Mouse (Mus musculus) embryonic facial prominence, embryonic 10.5 days (tissue): ENCODE results near the gene Hjurp. TPM values are rescaled to one million over a fixed set of nuclear protein-coding genes. Genes with fewer than 3 reads are reported as not detected.

Experiments
- DNase-seq: peaks from one replicate; pipeline ENCODE4 v3.0.0-alpha.2; 2017; ENCODE audit warnings: low spot score
- H3K27ac ChIP-seq: fragments of 300-500 bp; sonication (generic); replicated peaks from 2 replicates; pipeline ENCODE4 v1.5.1; 2016; ENCODE audit warnings: mild to moderate bottlenecking
- H3K27me3 ChIP-seq: fragments of 300-500 bp; sonication (generic); replicated peaks from 2 replicates; pipeline ENCODE4 v1.6.1; 2016; ENCODE audit warnings: low read depth, mild to moderate bottlenecking; ENCODE audit not compliant: poor library complexity, severe bottlenecking
- H3K36me3 ChIP-seq: fragments of 300-500 bp; sonication (generic); replicated peaks from 2 replicates; pipeline ENCODE4 v1.6.1; 2016; ENCODE audit warnings: mild to moderate bottlenecking, moderate library complexity
- H3K4me1 ChIP-seq: fragments of 300-500 bp; sonication (generic); 2 replicates; pipeline ENCODE4 v1.6.1; 2016
- H3K4me3 ChIP-seq: fragments of 300-500 bp; sonication (generic); 2 replicates; pipeline ENCODE4 v1.5.1; 2016; ENCODE audit warnings: mild to moderate bottlenecking, moderate library complexity
- H3K9me3 ChIP-seq: fragments of 300-500 bp; sonication (generic); 2 replicates; pipeline ENCODE4 v1.6.1; 2016; ENCODE audit warnings: mild to moderate bottlenecking
- WGBS: fragments of 180-500 bp; shearing (Covaris S2); methylation state at CpG from one replicate; pipeline ENCODE4 v1.1.7; 2016; 5-methylcytosine and 5-hydroxymethylcytosine counted together
- polyA plus RNA-seq: library from polyadenylated mRNA; unstranded; fragments of >200 nt; fragmentation: Nextera tagmentation; extraction: Ambion mirVana; gene quantifications from 2 replicates; pipeline ENCODE4 v1.2.1, GENCODE M21; 2016

Gene Hjurp
- polyA plus RNA-seq, 1 experiment from 2014 or later: 219 TPM

- H3K9me3 ChIP-seq: peaks cover 40% of the 10 kb centered on the region
Observed at GRCm38 (mm10) chr1:88217144-88217543, 60.3 kb downstream of the Hjurp start.

GRCm38 (mm10) chr1:88216551-88216950, 60.9 kb downstream of the Hjurp start:
- Histone ChIP-seq H3K4me3 (no peak overlapping the region), H3K27ac (no peak overlapping the region), H3K9me3 (peaks cover 46% of the 10 kb centered on the region), H3K4me1 (no peaks in the 10 kb centered on the region), H3K27me3 (no peaks in the 10 kb centered on the region), H3K36me3 (no peaks in the 10 kb centered on the region)
- WGBS: 66% methylated on average over 2 of the region's 2 CpGs
- no peak for DNase-seq

More at GRCm38 (mm10) chr1:88217144-88217543, 60.3 kb downstream of the Hjurp start:
- Histone ChIP-seq H3K27me3 (no peaks in the 10 kb centered on the region), H3K4me3 (no peak overlapping the region), H3K4me1 (no peaks in the 10 kb centered on the region), H3K27ac (no peak overlapping the region), H3K36me3 (no peaks in the 10 kb centered on the region)
- DNase-seq: no peak
- whole genome bisulfite sequencing: 65% methylated on average over 2 of the region's 2 CpGs

- H3K36me3 ChIP-seq: no peaks in the 10 kb centered on the region
- H3K4me3 ChIP-seq: no peak overlapping the region
- H3K4me1 ChIP-seq: no peaks in the 10 kb centered on the region
- WGBS: 71% methylated on average over 10 of the region's 10 CpGs
- peaks cover 50% of the 10 kb centered on the region for H3K9me3 ChIP-seq
- no peaks in the 10 kb centered on the region for H3K27me3 ChIP-seq
- no peak overlapping the region for H3K27ac ChIP-seq
- DNase-seq: peak; percentile 11
Observed at GRCm38 (mm10) chr1:88215466-88216380, 61.7 kb downstream of the Hjurp start.

GRCm38 (mm10) chr1:88214462-88214952, 62.9 kb downstream of the Hjurp start:
- Histone ChIP-seq H3K9me3 (peaks cover 52% of the 10 kb centered on the region), H3K27ac (no peak overlapping the region), H3K27me3 (no peaks in the 10 kb centered on the region), H3K4me1 (no peaks in the 10 kb centered on the region), H3K36me3 (no peaks in the 10 kb centered on the region), H3K4me3 (no peak overlapping the region)
- DNase-seq: no peak
- 81% methylated on average over 2 of the region's 2 CpGs for WGBS

GRCm38 (mm10) chr1:88213766-88214461, 63.5 kb downstream of the Hjurp start:
- WGBS: 84% methylated on average over 2 of the region's 2 CpGs
- peaks cover 52% of the 10 kb centered on the region for H3K9me3 ChIP-seq
- no peak for DNase-seq

GRCm38 (mm10) chr1:88213061-88213460, 64.4 kb downstream of the Hjurp start:
- H3K9me3 ChIP-seq: peaks cover 52% of the 10 kb centered on the region
- DNase-seq: no peak
- H3K27ac ChIP-seq: no peak overlapping the region
- no peak overlapping the region for H3K4me3 ChIP-seq
- H3K4me1 ChIP-seq: no peaks in the 10 kb centered on the region
- WGBS: 84% methylated on average over 1 of the region's 1 CpGs
- H3K27me3 ChIP-seq: no peaks in the 10 kb centered on the region
- no peaks in the 10 kb centered on the region for H3K36me3 ChIP-seq

More at GRCm38 (mm10) chr1:88213766-88214461, 63.5 kb downstream of the Hjurp start:
- Histone ChIP-seq H3K4me1 (no peaks in the 10 kb centered on the region), H3K27ac (no peak overlapping the region), H3K36me3 (no peaks in the 10 kb centered on the region), H3K4me3 (no peak overlapping the region), H3K27me3 (no peaks in the 10 kb centered on the region)

Other genes starting within 250 kb of the Hjurp start
- not detected in 2 replicates for gene Ugt1a10, start 222.2 kb downstream of the Hjurp start, polyA plus RNA-seq
- gene Ugt1a9, start 206.8 kb downstream of the Hjurp start, polyA plus RNA-seq: not detected in 2 replicates
- gene Ugt1a8, start 189.8 kb downstream of the Hjurp start, polyA plus RNA-seq: not detected in 2 replicates
- 0.15 and 0.36 TPM in 2 replicates for gene Ugt1a7c, start 182.6 kb downstream of the Hjurp start, polyA plus RNA-seq
- not detected in 2 replicates for gene Ugt1a6b, start 174.4 kb downstream of the Hjurp start, polyA plus RNA-seq
- gene Ugt1a6a, start 142.8 kb downstream of the Hjurp start, polyA plus RNA-seq: 0.04 and 0.45 TPM in 2 replicates
- not detected in 2 replicates for gene Ugt1a5, start 111.6 kb downstream of the Hjurp start, polyA plus RNA-seq
- gene Ugt1a2, start 77.0 kb downstream of the Hjurp start, polyA plus RNA-seq: not detected in 2 replicates
- 10.6 and 12.2 TPM in 2 replicates for gene Dnajb3, start 71.9 kb downstream of the Hjurp start, polyA plus RNA-seq
- gene Ugt1a1, start 65.7 kb downstream of the Hjurp start, polyA plus RNA-seq: not detected in 2 replicates
- 1.0 and 1.1 TPM in 2 replicates for gene Mroh2a, start 50.6 kb downstream of the Hjurp start, polyA plus RNA-seq
- gene Trpm8, start within 50 bp of the Hjurp start, polyA plus RNA-seq: not detected in 2 replicates
- 0.30 and 0.37 TPM in 2 replicates for gene Spp2, start 129.3 kb upstream of the Hjurp start, polyA plus RNA-seq
- gene Glrp1, start 232.4 kb upstream of the Hjurp start, polyA plus RNA-seq: 0.12 TPM in 1 of 2 replicates, not detected in the other